Comparison of ENCODE assay signal across 7 mouse cellular contexts in the genomic region with DNA sequence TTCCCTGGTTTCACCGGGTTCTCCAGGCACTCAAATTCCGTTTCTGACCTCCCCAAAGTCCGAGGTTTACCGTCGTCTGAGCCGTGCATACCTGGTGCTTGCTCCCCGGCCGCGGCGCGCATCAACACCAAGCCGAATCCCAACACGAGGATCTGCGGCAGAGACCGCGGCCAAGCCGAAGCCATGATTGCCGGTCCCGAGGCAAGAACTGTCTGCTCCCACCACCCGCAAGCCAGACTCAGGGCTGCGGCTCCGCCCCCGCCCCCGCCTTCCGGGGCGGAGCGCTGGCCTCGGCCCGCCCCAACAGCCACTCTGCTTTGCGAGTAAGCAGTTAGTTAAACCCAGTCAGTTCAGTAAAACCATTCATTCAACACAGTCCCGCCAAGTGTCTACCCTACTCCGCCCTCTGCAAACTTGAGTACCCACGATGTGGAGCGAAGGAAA. TPM values are rescaled to one million over a fixed set of nuclear protein-coding genes. Genes with fewer than 3 reads are reported as not detected.
DNase-seq lines count a peak whose midpoint lies in the region; ATAC-seq and TF ChIP-seq lines count a peak whose summit lies in the region.

Gene Tnfrsf12a (minus strand): TSS at position 233 of the 444 bp plus-strand sequence.

- intact Hi-C loops in left cerebral cortex, postnatal 36 days (cut with DNase I) = no loop called here

- H3K4me2 ChIP-seq in hindbrain, postnatal 0 days (ENCODE audit: low read depth, low read length) = peak within 1 kb of the TSS; percentile 81

- under 1% methylated on average over 34 of the region's 34 CpGs for WGBS in hindbrain, postnatal 0 days
- WGBS in midbrain, embryonic 10.5 days = under 1% methylated on average over 34 of the region's 34 CpGs

- peaks cover 39% of the 10 kb centered on the region for H3K27me3 ChIP-seq in hindbrain, postnatal 0 days (ENCODE audit: insufficient read depth, low read length)
- H3K27me3 ChIP-seq in midbrain, embryonic 10.5 days (ENCODE audit: low read depth, poor library complexity, severe bottlenecking) = peaks cover 82% of the 10 kb centered on the region

- peak within 1 kb of the TSS; percentile 49 for H3K4me3 ChIP-seq in hindbrain, postnatal 0 days (ENCODE audit: low read length)
- H3K4me3 ChIP-seq in midbrain, embryonic 10.5 days = peak within 1 kb of the TSS; percentile 67

- peak; percentile 82 for DNase-seq in adipocyte (ENCODE audit: low spot score)
- peak; percentile 81 to 83 for DNase-seq in gastrocnemius, adult 8-10 months (ENCODE audit: low spot score in 2 of 2)
- DNase-seq in hindbrain, postnatal 0 days (ENCODE audit: low spot score) = peak; percentile 86
- DNase-seq in left cerebral cortex, postnatal 36 days (ENCODE audit: low spot score in 2 of 2) = peak; percentile 74 to 84
- DNase-seq in midbrain, embryonic 10.5 days (ENCODE audit: low spot score) = peak; percentile 84
- DNase-seq in right cerebral cortex, postnatal 36 days (ENCODE audit: low spot score in 2 of 2) = peak; percentile 66 to 70

- H3K36me3 ChIP-seq in hindbrain, postnatal 0 days (ENCODE audit: insufficient read depth, low read length) = no peaks in the 10 kb centered on the region
- H3K36me3 ChIP-seq in midbrain, embryonic 10.5 days = no peaks in the 10 kb centered on the region

- peak; percentile 51 for ATAC-seq in common myeloid progenitor, adult 5-6 weeks (replicated peaks; ENCODE audit: low read depth, poor library complexity, severe bottlenecking)
- ATAC-seq in hindbrain, postnatal 0 days = no peak

- H3K9ac ChIP-seq in hindbrain, postnatal 0 days (replicated peaks; ENCODE audit: low read length) = peak within 1 kb of the TSS; percentile 41

- H3K4me1 ChIP-seq in hindbrain, postnatal 0 days (ENCODE audit: insufficient read depth, low read length) = peaks cover 19% of the 10 kb centered on the region
- H3K4me1 ChIP-seq in midbrain, embryonic 10.5 days = peaks cover 63% of the 10 kb centered on the region

- no peaks in the 10 kb centered on the region for H3K9me3 ChIP-seq in hindbrain, postnatal 0 days (ENCODE audit: low read length)
- H3K9me3 ChIP-seq in midbrain, embryonic 10.5 days (replicated peaks) = no peaks in the 10 kb centered on the region

- no peak for TF ChIP-seq CTCF in hindbrain, postnatal 0 days (IDR thresholded peaks at IDR 0.05; ENCODE audit: low read depth)

- H3K27ac ChIP-seq in hindbrain, postnatal 0 days = no peak within 1 kb of the TSS
- peak within 1 kb of the TSS; percentile 59 for H3K27ac ChIP-seq in midbrain, embryonic 10.5 days (replicated peaks)

RNA-seq across cellular contexts. Expression of gene Tnfrsf12a, which starts in this region (rescaled TPM):
- total RNA-seq in common myeloid progenitor, adult 5-6 weeks (2017) = 10.1 and 13.2 TPM in 2 replicates
- total RNA-seq in gastrocnemius, adult 8-10 months (2022) = 10 to 100 TPM; 26.6 to 49.4 (median 30.1) TPM
- total RNA-seq in hindbrain, postnatal 0 days (2014; rRNA removed) = 5.5 and 8.7 TPM in 2 replicates
- polyA plus RNA-seq in hindbrain, postnatal 0 days (2015; fragmentation: Nextera tagmentation; extraction: Ambion mirVana) = 7.3 and 7.7 TPM in 2 replicates
- total RNA-seq in left cerebral cortex, postnatal 36 days (2021) = 1 to 10 TPM; 8.8 to 9.9 TPM
- polyA plus RNA-seq in midbrain, embryonic 10.5 days (2016; fragmentation: Nextera tagmentation; extraction: Ambion mirVana) = 3.2 and 3.8 TPM in 2 replicates
